Mouse (Mus musculus): ENCODE results near the gene Fchsd2. TPM values are rescaled to one million over a fixed set of nuclear protein-coding genes. Genes with fewer than 3 reads are reported as not detected.

Gene Fchsd2
- polyA plus RNA-seq, 1 experiment: 68.2 TPM

DNA sequence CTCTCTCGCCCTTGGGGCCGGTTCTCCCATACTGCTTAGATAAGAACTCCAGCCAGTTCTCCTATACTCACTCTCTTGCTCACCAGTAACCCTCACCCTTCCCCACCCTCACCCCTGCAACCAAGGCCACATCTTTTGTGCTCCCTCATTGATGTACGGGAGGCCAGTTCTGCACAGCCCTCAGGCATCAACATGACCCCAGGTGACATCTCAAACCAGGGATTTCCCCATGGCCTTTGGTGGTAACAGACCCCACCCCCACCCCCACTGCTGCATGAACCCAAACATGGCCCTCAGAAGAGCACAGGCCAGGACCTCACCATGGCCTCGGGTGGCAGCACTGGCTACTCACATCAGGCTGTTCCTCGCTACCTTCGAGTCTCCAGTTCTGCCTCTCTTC lies 23.4 kb upstream of the Fchsd2 start:
- Histone ChIP-seq H3K4me1 (ENCODE audit: control insufficient read depth, insufficient read depth, low read length) (no peaks in the 10 kb centered on the region), H3K4me3 (ENCODE audit: insufficient read depth, low read depth, low read length) (no peak overlapping the region), H3K27ac (ENCODE audit: insufficient read depth, low read depth, low read length) (no peak overlapping the region)
- WGBS: 90% methylated on average over 6 of the region's 6 CpGs
- TF ChIP-seq CTCF (IDR thresholded peaks at IDR 0.05; ENCODE audit: insufficient read depth, low read depth, low read length) (no peak), POLR2A (IDR thresholded peaks at IDR 0.05; ENCODE audit: insufficient read depth, low read depth, low read length) (no peak)

DNA sequence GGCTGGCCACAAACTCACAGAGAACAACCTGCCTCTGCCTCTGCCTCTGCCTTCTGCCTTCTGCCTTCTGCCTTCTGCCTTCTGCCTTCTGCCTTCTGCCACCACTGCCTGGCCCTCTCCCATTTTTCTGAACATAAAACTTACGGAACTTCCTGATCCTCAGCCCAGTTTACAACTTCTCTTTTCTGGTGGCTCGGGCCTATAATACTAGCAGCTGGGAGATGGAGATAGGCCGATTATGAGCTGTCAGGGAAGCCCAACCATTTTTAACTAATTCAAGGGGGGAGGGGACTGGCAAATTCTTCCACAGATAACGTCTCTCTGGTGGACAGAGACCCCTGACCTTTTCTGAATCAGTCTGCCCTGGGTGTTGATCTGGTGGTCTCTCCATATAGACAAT lies 22.3 kb upstream of the Fchsd2 start:
- 81% methylated on average over 4 of the region's 4 CpGs for WGBS
- Histone ChIP-seq H3K4me1 (ENCODE audit: control insufficient read depth, insufficient read depth, low read length) (no peaks in the 10 kb centered on the region), H3K27ac (ENCODE audit: insufficient read depth, low read depth, low read length) (no peak overlapping the region), H3K4me3 (ENCODE audit: insufficient read depth, low read depth, low read length) (no peak overlapping the region)
- no peak for TF ChIP-seq CTCF (IDR thresholded peaks at IDR 0.05; ENCODE audit: insufficient read depth, low read depth, low read length)

DNA sequence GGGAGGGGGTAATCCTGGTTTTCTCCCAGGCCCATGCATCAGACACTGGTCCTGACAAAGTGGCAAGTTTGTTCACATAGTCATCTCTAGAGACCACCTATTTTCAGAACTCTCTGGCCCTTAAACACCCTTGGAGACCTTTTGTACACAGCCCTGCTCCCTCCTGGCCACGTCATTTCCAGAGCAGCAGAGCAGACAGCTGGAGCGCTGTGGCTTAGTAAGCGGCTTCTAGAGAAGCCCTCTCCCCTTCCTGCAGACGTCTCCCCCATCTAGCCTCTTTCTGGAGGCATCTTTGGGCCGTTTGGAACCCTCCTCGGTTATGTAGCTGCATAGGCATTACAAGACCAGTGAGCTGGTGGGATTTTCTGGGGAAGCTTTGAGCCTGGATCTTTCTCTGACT lies 21.6 kb upstream of the Fchsd2 start:
- 60% methylated on average over 6 of the region's 6 CpGs for WGBS
- H3K27ac ChIP-seq (ENCODE audit: insufficient read depth, low read depth, low read length): no peak overlapping the region
- H3K4me3 ChIP-seq (ENCODE audit: insufficient read depth, low read depth, low read length): no peak overlapping the region
- no peaks in the 10 kb centered on the region for H3K4me1 ChIP-seq (ENCODE audit: control insufficient read depth, insufficient read depth, low read length)
- TF ChIP-seq POLR2A (IDR thresholded peaks at IDR 0.05; ENCODE audit: insufficient read depth, low read depth, low read length) (no peak), CTCF (IDR thresholded peaks at IDR 0.05; ENCODE audit: insufficient read depth, low read depth, low read length) (no peak)

- Histone ChIP-seq H3K4me3 (ENCODE audit: insufficient read depth, low read depth, low read length) (no peak overlapping the region), H3K4me1 (ENCODE audit: control insufficient read depth, insufficient read depth, low read length) (no peaks in the 10 kb centered on the region), H3K27ac (ENCODE audit: insufficient read depth, low read depth, low read length) (no peak overlapping the region)
- TF ChIP-seq CTCF (IDR thresholded peaks at IDR 0.05; ENCODE audit: insufficient read depth, low read depth, low read length) (no peak), POLR2A (IDR thresholded peaks at IDR 0.05; ENCODE audit: insufficient read depth, low read depth, low read length) (no peak)
- 89% methylated on average over 12 of the region's 12 CpGs for WGBS
Measured at GRCm38 (mm10) chr7:101072123-101072740, 20.4 kb upstream of the Fchsd2 start.

DNA sequence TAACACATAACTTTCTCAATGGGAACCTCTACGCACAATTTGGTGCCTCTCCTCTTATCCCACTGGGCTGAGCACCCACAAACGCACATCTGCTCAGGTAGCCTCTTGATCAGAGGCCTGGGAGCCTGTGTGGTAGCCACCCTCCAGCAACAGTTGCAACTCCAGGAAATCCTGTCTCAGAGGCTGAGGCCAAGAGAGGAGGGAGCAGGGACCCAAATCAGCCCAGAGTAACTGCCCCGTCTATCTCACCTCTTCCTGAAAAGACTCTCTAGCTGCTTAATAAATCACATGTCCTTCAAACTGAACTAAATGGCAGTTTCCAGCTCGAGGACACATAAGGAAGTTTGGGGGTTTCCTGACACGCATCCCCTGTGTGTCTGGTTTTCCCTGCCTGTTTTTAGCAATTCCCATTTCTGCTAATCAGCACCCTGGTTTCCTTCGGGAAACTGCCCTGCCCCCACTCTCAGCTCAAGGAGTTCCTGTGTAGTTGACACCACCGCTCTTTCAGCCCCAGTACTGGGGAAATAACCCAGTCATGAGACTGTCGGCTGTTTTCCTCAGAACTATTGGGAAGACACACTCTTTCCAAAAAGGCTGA lies 18.4 kb upstream of the Fchsd2 start:
- Histone ChIP-seq H3K4me3 (ENCODE audit: insufficient read depth, low read depth, low read length) (no peak overlapping the region), H3K27ac (ENCODE audit: insufficient read depth, low read depth, low read length) (no peak overlapping the region), H3K4me1 (ENCODE audit: control insufficient read depth, insufficient read depth, low read length) (no peaks in the 10 kb centered on the region)
- TF ChIP-seq POLR2A (IDR thresholded peaks at IDR 0.05; ENCODE audit: insufficient read depth, low read depth, low read length): no peak
- no peak for TF ChIP-seq CTCF (IDR thresholded peaks at IDR 0.05; ENCODE audit: insufficient read depth, low read depth, low read length)
- WGBS: 75% methylated on average over 8 of the region's 8 CpGs

GRCm38 (mm10) chr7:101083562-101084166 lies 9.0 kb upstream of the Fchsd2 start:
- H3K27ac ChIP-seq (ENCODE audit: insufficient read depth, low read depth, low read length): no peak overlapping the region
- WGBS: 75% methylated on average over 9 of the region's 9 CpGs
- H3K4me3 ChIP-seq (ENCODE audit: insufficient read depth, low read depth, low read length): no peak overlapping the region
- TF ChIP-seq CTCF (IDR thresholded peaks at IDR 0.05; ENCODE audit: insufficient read depth, low read depth, low read length) (no peak), POLR2A (IDR thresholded peaks at IDR 0.05; ENCODE audit: insufficient read depth, low read depth, low read length) (no peak)
- peaks cover 2% of the 10 kb centered on the region; the same call in 1 of the 2 replicates for H3K4me1 ChIP-seq (ENCODE audit: control insufficient read depth, insufficient read depth, low read length)

DNA sequence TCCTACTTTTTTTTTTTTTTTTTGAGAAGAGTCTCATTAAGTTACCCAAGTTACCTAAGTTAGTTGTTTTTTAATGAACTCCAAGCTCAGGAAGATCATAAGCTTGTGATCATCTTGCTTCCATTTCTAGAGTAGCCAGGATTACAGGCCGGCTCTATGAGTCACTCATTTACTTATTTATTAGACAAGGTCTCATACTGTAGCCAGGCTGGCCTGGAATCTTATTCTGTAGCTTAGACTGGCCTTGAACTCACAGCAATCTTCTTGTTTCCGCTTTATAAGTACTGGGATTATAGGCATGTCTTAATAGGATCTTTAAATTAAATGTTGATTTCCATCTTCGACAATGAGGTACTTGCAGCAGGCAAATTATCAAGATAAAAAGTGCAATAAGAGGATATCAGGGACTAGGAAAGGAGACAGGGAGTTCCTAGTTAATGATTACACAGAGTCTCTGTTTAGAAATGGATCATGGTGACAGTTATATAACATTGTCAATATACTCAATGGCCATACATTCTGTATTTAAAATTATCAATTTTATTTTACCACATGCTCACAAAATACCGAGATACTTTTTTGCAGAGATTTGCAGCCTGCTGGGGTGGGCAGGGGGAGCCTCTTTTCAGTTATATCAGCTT lies 7.7 kb upstream of the Fchsd2 start:
- no peak for TF ChIP-seq CTCF (IDR thresholded peaks at IDR 0.05; ENCODE audit: insufficient read depth, low read depth, low read length)
- no peak for TF ChIP-seq POLR2A (IDR thresholded peaks at IDR 0.05; ENCODE audit: insufficient read depth, low read depth, low read length)
- no peak overlapping the region for H3K4me3 ChIP-seq (ENCODE audit: insufficient read depth, low read depth, low read length)
- WGBS: 92% methylated on average over 4 of the region's 4 CpGs
- no peak overlapping the region for H3K27ac ChIP-seq (ENCODE audit: insufficient read depth, low read depth, low read length)
- peaks cover 8% of the 10 kb centered on the region; the same call in 1 of the 2 replicates for H3K4me1 ChIP-seq (ENCODE audit: control insufficient read depth, insufficient read depth, low read length)

GRCm38 (mm10) chr7:101085779-101086178 lies 6.9 kb upstream of the Fchsd2 start:
- Histone ChIP-seq H3K27ac (ENCODE audit: insufficient read depth, low read depth, low read length) (no peak overlapping the region), H3K4me1 (ENCODE audit: control insufficient read depth, insufficient read depth, low read length) (peaks cover 8% of the 10 kb centered on the region; the same call in 1 of the 2 replicates), H3K4me3 (ENCODE audit: insufficient read depth, low read depth, low read length) (no peak overlapping the region)
- TF ChIP-seq CTCF (IDR thresholded peaks at IDR 0.05; ENCODE audit: insufficient read depth, low read depth, low read length): no peak
- TF ChIP-seq POLR2A (IDR thresholded peaks at IDR 0.05; ENCODE audit: insufficient read depth, low read depth, low read length): no peak
- WGBS: 77% methylated on average over 4 of the region's 4 CpGs

- H3K27ac ChIP-seq (ENCODE audit: insufficient read depth, low read depth, low read length): no peak overlapping the region
- WGBS: 60% methylated on average over 4 of the region's 4 CpGs
Measured at GRCm38 (mm10) chr7:101088687-101089086, 4.0 kb upstream of the Fchsd2 start.

More at GRCm38 (mm10) chr7:101088687-101089086, 4.0 kb upstream of the Fchsd2 start:
- peaks cover 8% of the 10 kb centered on the region; the same call in 1 of the 2 replicates for H3K4me1 ChIP-seq (ENCODE audit: control insufficient read depth, insufficient read depth, low read length)
- H3K4me3 ChIP-seq (ENCODE audit: insufficient read depth, low read depth, low read length): no peak overlapping the region
- TF ChIP-seq POLR2A (IDR thresholded peaks at IDR 0.05; ENCODE audit: insufficient read depth, low read depth, low read length) (no peak), CTCF (IDR thresholded peaks at IDR 0.05; ENCODE audit: insufficient read depth, low read depth, low read length) (no peak)
